Mouse (Mus musculus) cortical plate, adult 2 months (tissue): Measurements from ENCODE around the gene Ap5m1.

Experiments
- CTCF ChIP-seq: fragments of 200-500 bp; IDR thresholded peaks from 2 replicates; pipeline ENCODE4 v1.5.1; 2011; ENCODE audit warnings: mild to moderate bottlenecking, control low read depth, low read length; ENCODE audit not compliant: insufficient read depth; ENCODE audit errors: extremely low read depth
- POLR2A ChIP-seq: fragments of 200-500 bp; IDR thresholded peaks from 2 replicates; pipeline ENCODE4 v1.6.1; 2011; ENCODE audit warnings: mild to moderate bottlenecking, low read length, control low read depth; ENCODE audit not compliant: insufficient read depth; ENCODE audit errors: extremely low read depth

- TF ChIP-seq CTCF: no peak
- no peak for TF ChIP-seq POLR2A
Observed at GRCm38 (mm10) chr14:49065529-49066273, at the start of gene Ap5m1.
